Mouse (Mus musculus): ENCODE measurements around the gene Acrbp. TPM values are rescaled to one million over a fixed set of nuclear protein-coding genes. Genes with fewer than 3 reads are reported as not detected.
A peak's percentile ranks its signal among the peaks of the same experiment; 100 is the strongest.

Gene Acrbp
- polyA plus RNA-seq, 2 experiments, result 1.3 to 3.1 TPM

GRCm38 (mm10) chr6:125087937-125088336 is 38.4 kb downstream of the Acrbp start:
- no peak for ATAC-seq (ENCODE audit: insufficient read depth)

DNA sequence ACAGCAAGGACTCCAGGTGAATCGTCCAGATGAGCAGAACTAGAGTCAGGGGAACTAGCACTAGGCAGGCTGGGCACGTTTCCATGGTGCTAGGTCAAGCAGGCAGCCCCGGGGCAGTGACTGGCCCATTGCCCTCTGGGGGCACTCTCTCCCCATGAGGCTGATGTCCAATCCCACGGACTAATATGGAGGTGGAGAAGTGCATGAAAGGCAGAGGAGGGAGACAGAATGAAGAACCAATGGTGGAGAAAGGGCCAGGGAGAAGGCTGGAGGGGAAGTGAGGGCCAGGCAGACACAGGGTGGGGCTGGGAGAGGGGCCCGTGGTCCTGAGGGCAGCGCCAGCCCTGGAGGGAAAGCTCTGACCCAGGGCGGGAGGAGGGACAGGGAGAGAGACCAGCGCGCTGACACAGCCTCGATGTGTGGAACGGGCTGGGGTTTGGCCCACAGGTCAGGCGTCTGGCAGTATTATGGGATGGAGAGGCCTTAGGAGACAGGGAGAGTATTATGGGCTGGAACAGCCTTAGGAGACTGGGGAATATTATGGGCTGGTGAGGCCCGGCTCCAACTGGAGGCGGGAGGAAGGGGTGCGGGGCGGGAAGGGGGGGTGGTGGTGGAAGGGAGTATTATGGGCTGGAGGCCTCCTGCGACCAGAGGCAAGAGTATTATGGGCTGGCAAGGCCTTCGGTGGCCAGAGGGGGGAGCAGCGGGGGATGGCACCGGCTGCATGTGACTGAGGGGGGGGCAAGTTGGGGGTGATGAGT is 39.3 kb downstream of the Acrbp start:
- TF ChIP-seq EP300 (IDR thresholded peaks at IDR 0.05; ENCODE audit: low read depth) (no peak), CTCF (IDR thresholded peaks at IDR 0.05; ENCODE audit: low read depth) (peak; percentile 40; the same call in 1 of the 2 replicates)
- H3K27me3 ChIP-seq (ENCODE audit: control insufficient read depth, insufficient read depth, low read length), result no peaks in the 10 kb centered on the region
- H3K4me3 ChIP-seq (ENCODE audit: insufficient read depth in 1 of 2, low read depth in 2 of 2, low read length in 2 of 2), result peak overlapping the region in 1 of 2 experiments; percentile 23; a peak in 1 of 4 replicates
- DNase-seq (ENCODE audit: low read depth in 3 of 3, low spot score in 3 of 3) (peak; percentile 60 to 69 (median 68)), ATAC-seq (ENCODE audit: insufficient read depth) (peak; percentile 70)
- H3K4me2 ChIP-seq (ENCODE audit: low read depth), result peak overlapping the region; percentile 74
- H3K4me1 ChIP-seq (replicated peaks; ENCODE audit: control insufficient read depth in 2 of 2, insufficient read depth in 2 of 2, low read length in 1 of 2), result peaks cover 24 to 26% of the 10 kb centered on the region in 2 experiments
- H3K27ac ChIP-seq, result peak overlapping the region; percentile 73
- WGBS (ENCODE audit: insufficient replicate concordance), result 5% methylated on average over 20 of the region's 20 CpGs
- no peaks in the 10 kb centered on the region for H3K36me3 ChIP-seq (replicated peaks; ENCODE audit: control insufficient read depth, insufficient read depth, low read depth)
- no peaks in the 10 kb centered on the region for H3K9me3 ChIP-seq (ENCODE audit: control insufficient read depth, low read length)
- peak overlapping the region; percentile 4 for H3K9ac ChIP-seq (replicated peaks)

More at GRCm38 (mm10) chr6:125087937-125088336, 38.4 kb downstream of the Acrbp start:
- no peak overlapping the region for H3K4me3 ChIP-seq (ENCODE audit: insufficient read depth in 1 of 2, low read depth in 2 of 2, low read length in 2 of 2)
- WGBS (ENCODE audit: insufficient replicate concordance), result 59% methylated on average over 3 of the region's 3 CpGs
- TF ChIP-seq EP300 (IDR thresholded peaks at IDR 0.05; ENCODE audit: low read depth) (no peak), CTCF (IDR thresholded peaks at IDR 0.05; ENCODE audit: low read depth) (no peak)
- H3K4me1 ChIP-seq (replicated peaks; ENCODE audit: control insufficient read depth in 2 of 2, insufficient read depth in 2 of 2, low read length in 1 of 2), result peaks cover 24 to 26% of the 10 kb centered on the region in 2 experiments
- no peak overlapping the region for H3K4me2 ChIP-seq (ENCODE audit: low read depth)
- H3K36me3 ChIP-seq (replicated peaks; ENCODE audit: control insufficient read depth, insufficient read depth, low read depth), result no peaks in the 10 kb centered on the region
- H3K27me3 ChIP-seq (ENCODE audit: control insufficient read depth, insufficient read depth, low read length), result no peaks in the 10 kb centered on the region
- no peak overlapping the region for H3K9ac ChIP-seq (replicated peaks)
- H3K27ac ChIP-seq, result peak overlapping the region; percentile 73
- H3K9me3 ChIP-seq (ENCODE audit: control insufficient read depth, low read length), result no peaks in the 10 kb centered on the region
- DNase-seq (ENCODE audit: low read depth in 3 of 3, low spot score in 3 of 3), result no peak

- Histone ChIP-seq H3K27me3 (ENCODE audit: control insufficient read depth, insufficient read depth, low read length) (no peaks in the 10 kb centered on the region), H3K4me3 (ENCODE audit: insufficient read depth in 1 of 2, low read depth in 2 of 2, low read length in 2 of 2) (peak overlapping the region; percentile 23 to 50; a peak in 3 of 4 replicates), H3K9me3 (ENCODE audit: control insufficient read depth, low read length) (no peaks in the 10 kb centered on the region), H3K4me1 (replicated peaks; ENCODE audit: control insufficient read depth in 2 of 2, insufficient read depth in 2 of 2, low read length in 1 of 2) (peaks cover 24 to 26% of the 10 kb centered on the region in 2 experiments), H3K4me2 (ENCODE audit: low read depth) (peak overlapping the region; percentile 74), H3K27ac (peak overlapping the region; percentile 73), H3K9ac (replicated peaks) (peak overlapping the region; percentile 49), H3K36me3 (replicated peaks; ENCODE audit: control insufficient read depth, insufficient read depth, low read depth) (no peaks in the 10 kb centered on the region)
- peak; percentile 63 to 72 (median 66) for DNase-seq (ENCODE audit: low read depth in 3 of 3, low spot score in 3 of 3)
- ATAC-seq (ENCODE audit: insufficient read depth), result peak; percentile 74
- TF ChIP-seq EP300 (IDR thresholded peaks at IDR 0.05; ENCODE audit: low read depth), result no peak
- TF ChIP-seq CTCF (IDR thresholded peaks at IDR 0.05; ENCODE audit: low read depth), result no peak
- WGBS (ENCODE audit: insufficient replicate concordance), result 4% methylated on average over 15 of the region's 15 CpGs
These were observed 40.2 kb downstream of the Acrbp start for GRCm38 (mm10) chr6:125089521-125090321.

- ATAC-seq (ENCODE audit: insufficient read depth), result no peak
- Histone ChIP-seq H3K9ac (replicated peaks) (peak overlapping the region; percentile 49), H3K4me1 (replicated peaks; ENCODE audit: control insufficient read depth in 2 of 2, insufficient read depth in 2 of 2, low read length in 1 of 2) (peaks cover 29 to 34% of the 10 kb centered on the region in 2 experiments), H3K36me3 (replicated peaks; ENCODE audit: control insufficient read depth, insufficient read depth, low read depth) (no peaks in the 10 kb centered on the region), H3K27ac (peak overlapping the region; percentile 65), H3K4me2 (ENCODE audit: low read depth) (peak overlapping the region; percentile 74), H3K27me3 (ENCODE audit: control insufficient read depth, insufficient read depth, low read length) (no peaks in the 10 kb centered on the region), H3K9me3 (ENCODE audit: control insufficient read depth, low read length) (no peaks in the 10 kb centered on the region), H3K4me3 (ENCODE audit: insufficient read depth in 1 of 2, low read depth in 2 of 2, low read length in 2 of 2) (peak overlapping the region; percentile 2 to 23; a peak in 2 of 4 replicates)
- 61% methylated on average over 10 of the region's 10 CpGs for whole genome bisulfite sequencing (ENCODE audit: insufficient replicate concordance)
- DNase-seq (ENCODE audit: low read depth in 3 of 3, low spot score in 3 of 3), result no peak
- no peak for TF ChIP-seq CTCF (IDR thresholded peaks at IDR 0.05; ENCODE audit: low read depth)
- TF ChIP-seq EP300 (IDR thresholded peaks at IDR 0.05; ENCODE audit: low read depth), result no peak
These were observed 41.0 kb downstream of the Acrbp start for GRCm38 (mm10) chr6:125090341-125091085.
